Mouse (Mus musculus): ENCODE measurements at regions not wholly inside any gene's neighbourhood (a gene's known extent, or its start where the extent isn't known, plus 50 kb on each side); places are given as distances from the start of the nearest gene placed in this dataset.

GRCm38 (mm10) chr2:148496151-148497040, 53.0 kb upstream of the Cd93 start:
- no peak for DNase-seq
- intact Hi-C loops (cut with DNase I) = no loop called here

GRCm38 (mm10) chr2:148495485-148495884, 52.1 kb upstream of the Cd93 start:
- H3K27ac ChIP-seq = no peak overlapping the region
- H3K4me3 ChIP-seq = no peak overlapping the region
- intact Hi-C loops (cut with DNase I) = no loop called here
- no peak for DNase-seq
- no peak for TF ChIP-seq CTCF (IDR thresholded peaks at IDR 0.05)

More at GRCm38 (mm10) chr2:148496151-148497040, 53.0 kb upstream of the Cd93 start:
- Histone ChIP-seq H3K4me3 (no peak overlapping the region), H3K27ac (peak overlapping the region; percentile 54; the same call in 1 of the 2 replicates)
- TF ChIP-seq CTCF (IDR thresholded peaks at IDR 0.05) = no peak

GRCm38 (mm10) chr2:148493281-148493680, 49.9 kb upstream of the Cd93 start:
- DNase-seq = no peak
- intact Hi-C loops (cut with DNase I) = no loop called here
- TF ChIP-seq CTCF (IDR thresholded peaks at IDR 0.05) = no peak
- no peak overlapping the region for H3K4me3 ChIP-seq
- H3K27ac ChIP-seq = no peak overlapping the region
